Mouse (Mus musculus) CD8-positive naive resting alpha-beta T cell, adult 2 months (primary cell): Measurements from ENCODE around the gene Nr1h3.

Source experiments
- DNase-seq, 2 experiments: peaks; one replicate each; pipeline ENCODE4 v3.0.0; 2022; ENCODE audit warnings: low read depth in 2 of 2, low spot score in 2 of 2

Nr1h3 gene

GRCm38 (mm10) chr2:91143401-91143800, 59.2 kb downstream of the Nr1h3 start:
- DNase-seq, result no peak

GRCm38 (mm10) chr2:91142920-91143319, 59.7 kb downstream of the Nr1h3 start:
- no peak for DNase-seq

- DNase-seq, result no peak
Measured at GRCm38 (mm10) chr2:91139764-91140163, 62.9 kb downstream of the Nr1h3 start.

- no peak for DNase-seq
Measured at GRCm38 (mm10) chr2:91139311-91139710, 63.3 kb downstream of the Nr1h3 start.

GRCm38 (mm10) chr2:91137481-91137880, 65.2 kb downstream of the Nr1h3 start:
- DNase-seq, result no peak

- DNase-seq, result no peak
Measured at GRCm38 (mm10) chr2:91136513-91137412, 65.9 kb downstream of the Nr1h3 start.
